Mouse (Mus musculus) megakaryocyte-erythroid progenitor cell, adult 5 weeks (primary cell): ENCODE data around the gene Gm7168. TPM values are rescaled to one million over a fixed set of nuclear protein-coding genes. Genes with fewer than 3 reads are reported as not detected.

Experiments used
- polyA plus RNA-seq: library from polyadenylated mRNA; stranded (reverse); fragments of >175 nt; gene quantifications from 2 replicates; pipeline ENCODE4 v1.2.3, GENCODE M21; 2012

The Gm7168 gene
- not detected in 2 replicates for polyA plus RNA-seq

DNA sequence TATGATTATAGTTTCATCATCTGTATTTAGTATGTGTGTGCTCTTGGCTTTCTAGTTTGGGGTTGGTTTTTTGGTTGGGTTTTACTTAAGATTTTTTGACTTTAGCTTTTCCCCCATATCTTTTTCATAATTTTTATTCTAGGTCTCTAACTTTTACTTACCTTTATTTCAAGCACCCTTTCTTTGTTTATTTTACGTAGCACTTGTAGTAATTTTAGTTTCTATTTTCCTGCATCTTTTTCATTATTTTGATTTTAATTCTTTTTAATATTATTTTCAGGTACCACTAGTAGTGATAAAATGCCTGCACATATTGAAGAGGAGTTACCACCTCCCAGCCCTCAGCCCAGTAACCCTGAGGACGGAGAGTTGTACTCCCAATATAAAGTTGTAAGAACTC is at the start of gene Gm7168:
Gm7168 (plus strand) TSS at position 301 of the 400 bp plus-strand sequence.

Other genes with a start within 250 kb of the Gm7168 start
- 8.3 and 16.9 TPM in 2 replicates for gene Afdn, start 187.8 kb upstream of the Gm7168 start, polyA plus RNA-seq
- gene Tcte2, start 186.5 kb upstream of the Gm7168 start, polyA plus RNA-seq: 0.18 TPM in 1 of 2 replicates, not detected in the other
- not detected in 2 replicates for gene Gm7356, start 55.3 kb downstream of the Gm7168 start, polyA plus RNA-seq
- not detected in 2 replicates for gene Gm7358, start 111.2 kb downstream of the Gm7168 start, polyA plus RNA-seq